Mouse (Mus musculus): ENCODE results near the gene Wbp1. TPM values are rescaled to one million over a fixed set of nuclear protein-coding genes. Genes with fewer than 3 reads are reported as not detected.
A peak's percentile ranks its signal among the peaks of the same experiment; 100 is the strongest.

Wbp1 gene
- polyA plus RNA-seq, 1 experiment, result 93.1 TPM

DNA sequence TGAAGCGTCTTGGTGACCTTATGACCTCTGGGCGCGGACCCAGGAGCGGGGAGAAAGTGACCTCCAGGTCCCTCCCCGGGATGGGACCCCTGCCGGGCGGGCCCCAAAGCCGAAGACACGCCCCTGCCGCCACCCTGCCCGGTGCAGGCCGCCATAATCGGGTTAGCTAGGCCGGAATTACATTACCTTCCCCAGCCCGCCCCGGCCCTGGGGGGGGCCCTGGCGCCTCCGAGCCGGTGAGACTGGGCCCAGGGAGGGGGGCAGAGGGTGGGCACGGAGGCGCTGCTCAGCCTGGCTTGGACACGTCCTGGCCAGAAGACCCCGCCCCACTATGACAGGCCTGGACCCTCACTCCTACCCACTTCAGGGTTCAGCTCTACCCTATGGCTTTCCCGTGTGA is 50.1 kb downstream of the Wbp1 start:
- no peak overlapping the region for H3K27ac ChIP-seq (ENCODE audit: insufficient read depth, low read length)
- peaks cover 13% of the 10 kb centered on the region; the same call in 1 of the 2 replicates for H3K27me3 ChIP-seq (ENCODE audit: control insufficient read depth, insufficient read depth, low read length)
- H3K4me1 ChIP-seq (ENCODE audit: control insufficient read depth, insufficient read depth, low read length), result no peaks in the 10 kb centered on the region
- WGBS, result 1% methylated on average over 24 of the region's 24 CpGs
- DNase-seq, result no peak
- TF ChIP-seq CTCF (IDR thresholded peaks at IDR 0.05; ENCODE audit: borderline replicate concordance, insufficient read depth, low read depth, low read length), result no peak
- TF ChIP-seq POLR2A (IDR thresholded peaks at IDR 0.05; ENCODE audit: borderline replicate concordance, insufficient read depth, low read length), result no peak
- H3K4me3 ChIP-seq (replicated peaks; ENCODE audit: insufficient read depth, low read depth, low read length), result no peak overlapping the region

- no peak overlapping the region for H3K4me3 ChIP-seq (replicated peaks; ENCODE audit: insufficient read depth, low read depth, low read length)
- peak; percentile 37 to 74 for DNase-seq
- WGBS, result 2% methylated on average over 53 of the region's 58 CpGs
- H3K27ac ChIP-seq (ENCODE audit: insufficient read depth, low read length), result no peak overlapping the region
- TF ChIP-seq CTCF (IDR thresholded peaks at IDR 0.05; ENCODE audit: borderline replicate concordance, insufficient read depth, low read depth, low read length) (no peak), POLR2A (IDR thresholded peaks at IDR 0.05; ENCODE audit: borderline replicate concordance, insufficient read depth, low read length) (no peak)
- H3K4me1 ChIP-seq (ENCODE audit: control insufficient read depth, insufficient read depth, low read length), result no peaks in the 10 kb centered on the region
- H3K27me3 ChIP-seq (ENCODE audit: control insufficient read depth, insufficient read depth, low read length), result peaks cover 13% of the 10 kb centered on the region; the same call in 1 of the 2 replicates
Measured at GRCm38 (mm10) chr6:83070311-83071219, 50.8 kb downstream of the Wbp1 start.

DNA sequence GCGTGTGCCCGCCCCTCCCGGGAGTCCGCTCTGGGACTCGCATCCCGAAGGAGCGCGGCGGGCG is 51.3 kb downstream of the Wbp1 start, which contains the start of gene Tlx2:
Tlx2 (minus strand) TSS at position 47 of the 64 bp plus-strand sequence.
- no peak within 1 kb of the TSS for H3K4me3 ChIP-seq (replicated peaks; ENCODE audit: insufficient read depth, low read depth, low read length)
- no peak for TF ChIP-seq POLR2A (IDR thresholded peaks at IDR 0.05; ENCODE audit: borderline replicate concordance, insufficient read depth, low read length)
- no peak for TF ChIP-seq CTCF (IDR thresholded peaks at IDR 0.05; ENCODE audit: borderline replicate concordance, insufficient read depth, low read depth, low read length)
- H3K27ac ChIP-seq (ENCODE audit: insufficient read depth, low read length), result no peak within 1 kb of the TSS
- DNase-seq, result peak in 1 of 2 experiments; percentile 27
- WGBS, result under 1% methylated on average over 10 of the region's 10 CpGs
- H3K4me1 ChIP-seq (ENCODE audit: control insufficient read depth, insufficient read depth, low read length), result no peaks in the 10 kb centered on the region
- H3K27me3 ChIP-seq (ENCODE audit: control insufficient read depth, insufficient read depth, low read length), result peaks cover 13% of the 10 kb centered on the region; the same call in 1 of the 2 replicates

- H3K4me3 ChIP-seq (replicated peaks; ENCODE audit: insufficient read depth, low read depth, low read length), result no peak overlapping the region
- peaks cover 13% of the 10 kb centered on the region; the same call in 1 of the 2 replicates for H3K27me3 ChIP-seq (ENCODE audit: control insufficient read depth, insufficient read depth, low read length)
- H3K27ac ChIP-seq (ENCODE audit: insufficient read depth, low read length), result no peak overlapping the region
- TF ChIP-seq CTCF (IDR thresholded peaks at IDR 0.05; ENCODE audit: borderline replicate concordance, insufficient read depth, low read depth, low read length) (no peak), POLR2A (IDR thresholded peaks at IDR 0.05; ENCODE audit: borderline replicate concordance, insufficient read depth, low read length) (no peak)
- WGBS, result under 1% methylated on average over 64 of the region's 69 CpGs
- H3K4me1 ChIP-seq (ENCODE audit: control insufficient read depth, insufficient read depth, low read length), result no peaks in the 10 kb centered on the region
- DNase-seq, result peak in 1 of 2 experiments; percentile 41
Measured at GRCm38 (mm10) chr6:83069488-83070246, 51.7 kb downstream of the Wbp1 start.

Other genes starting within 250 kb of the Wbp1 start
- gene Sema4f, start 181.8 kb downstream of the Wbp1 start, polyA plus RNA-seq (2012; rRNA removed), result 44.7 and 52.5 TPM in 2 replicates
- gene M1ap, start 174.7 kb downstream of the Wbp1 start, polyA plus RNA-seq (2012; rRNA removed), result 0.11 and 0.21 TPM in 2 replicates
- gene Dok1, start 88.1 kb downstream of the Wbp1 start, polyA plus RNA-seq (2012; rRNA removed), result 1.7 and 2.1 TPM in 2 replicates
- 3.5 and 3.8 TPM in 2 replicates for gene Loxl3, start 87.4 kb downstream of the Wbp1 start, polyA plus RNA-seq (2012; rRNA removed)
- gene Aup1, start 67.0 kb downstream of the Wbp1 start, polyA plus RNA-seq (2012; rRNA removed), result 271 and 276 TPM in 2 replicates
- 57.6 and 58.2 TPM in 2 replicates for gene Htra2, start 66.3 kb downstream of the Wbp1 start, polyA plus RNA-seq (2012; rRNA removed)
- 0.92 and 0.93 TPM in 2 replicates for gene Dqx1, start 63.7 kb downstream of the Wbp1 start, polyA plus RNA-seq (2012; rRNA removed)
- not detected in 2 replicates for gene Tlx2, start 51.3 kb downstream of the Wbp1 start, polyA plus RNA-seq (2012; rRNA removed)
- 57.5 and 61.6 TPM in 2 replicates for gene Pcgf1, start 43.7 kb downstream of the Wbp1 start, polyA plus RNA-seq (2012; rRNA removed)
- 0.28 TPM in 1 of 2 replicates, not detected in the other for gene Lbx2, start 35.2 kb downstream of the Wbp1 start, polyA plus RNA-seq (2012; rRNA removed)
- 9.1 and 12.4 TPM in 2 replicates for gene Ccdc142, start 20.0 kb downstream of the Wbp1 start, polyA plus RNA-seq (2012; rRNA removed)
- gene Gm42688, start 19.9 kb downstream of the Wbp1 start, polyA plus RNA-seq (2012; rRNA removed), result 9.9 TPM in 2 replicates
- 109 and 114 TPM in 2 replicates for gene Mrpl53, start 12.5 kb downstream of the Wbp1 start, polyA plus RNA-seq (2012; rRNA removed)
- 31.7 and 33.5 TPM in 2 replicates for gene Mogs, start 6.1 kb downstream of the Wbp1 start, polyA plus RNA-seq (2012; rRNA removed)
- gene Ino80b, start 3.9 kb upstream of the Wbp1 start, polyA plus RNA-seq (2012; rRNA removed), result 25.1 and 25.3 TPM in 2 replicates
- gene Rtkn, start 13.9 kb upstream of the Wbp1 start, polyA plus RNA-seq (2012; rRNA removed), result 88.8 and 97.2 TPM in 2 replicates
- gene Wdr54, start 34.8 kb upstream of the Wbp1 start, polyA plus RNA-seq (2012; rRNA removed), result 22.7 and 29.1 TPM in 2 replicates
- gene 1700003E16Rik, start 34.8 kb upstream of the Wbp1 start, polyA plus RNA-seq (2012; rRNA removed), result 6.6 and 8.1 TPM in 2 replicates
- gene Dctn1, start 44.4 kb upstream of the Wbp1 start, polyA plus RNA-seq (2012; rRNA removed), result 394 and 406 TPM in 2 replicates
- 2.8 and 5.8 TPM in 2 replicates for gene Slc4a5, start 98.3 kb upstream of the Wbp1 start, polyA plus RNA-seq (2012; rRNA removed)
- 13.6 and 15.4 TPM in 2 replicates for gene Mthfd2, start 204.3 kb upstream of the Wbp1 start, polyA plus RNA-seq (2012; rRNA removed)
- gene Mob1a, start 204.5 kb upstream of the Wbp1 start, polyA plus RNA-seq (2012; rRNA removed), result 16.0 and 16.3 TPM in 2 replicates
- gene Bola3, start 227.6 kb upstream of the Wbp1 start, polyA plus RNA-seq (2012; rRNA removed), result 87.1 and 90.2 TPM in 2 replicates